Mouse (Mus musculus) liver, embryonic 14.5 days (tissue): Measurements from ENCODE around the gene Hoxb2.

Experiments
- CTCF ChIP-seq: IDR thresholded peaks from 2 replicates; pipeline ENCODE4 v1.5.1; 2016; ENCODE audit warnings: antibody characterized with exemption, low read depth, control low read depth
- EP300 ChIP-seq: IDR thresholded peaks from 2 replicates; pipeline ENCODE4 v1.6.1; 2016; ENCODE audit warnings: antibody characterized with exemption, low read depth

DNA sequence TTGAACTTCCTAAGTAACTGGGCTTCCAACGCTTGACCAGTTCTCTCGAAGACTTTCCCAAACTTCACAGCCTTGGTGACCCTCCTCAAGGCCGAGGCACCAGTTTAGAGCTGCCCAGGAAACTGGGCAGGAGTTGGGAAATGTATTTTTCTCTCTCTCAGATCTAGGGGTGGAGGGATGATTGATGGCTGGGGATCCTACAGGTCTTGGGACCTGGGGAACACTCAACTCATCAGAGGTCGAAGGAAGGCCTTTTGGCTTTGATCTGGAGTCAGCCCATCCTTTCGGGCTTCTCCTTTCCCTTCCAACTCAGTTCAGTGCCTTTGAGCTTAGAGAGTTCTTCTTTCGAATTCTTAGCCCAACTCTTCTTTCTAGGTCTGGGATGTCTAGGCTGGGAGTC is 16.8 kb downstream of the Hoxb2 start:
- TF ChIP-seq CTCF (no peak), EP300 (no peak)
